8 mouse cellular contexts compared by ENCODE assay signal in genomic region chr7:34652751-34653502, GRCm38 (mm10). TPM values are rescaled to one million over a fixed set of nuclear protein-coding genes. Genes with fewer than 3 reads are reported as not detected.
A peak's percentile ranks its signal among the peaks of the same experiment; 100 is the strongest.
DNase-seq lines count a peak whose midpoint lies in the region; ATAC-seq and TF ChIP-seq lines count a peak whose summit lies in the region.

No protein-coding gene starts in this region.

- peak overlapping the region; percentile 77 for H3K4me2 ChIP-seq in embryonic facial prominence, embryonic 14.5 days (ENCODE audit: low read depth, low read length)
- H3K4me2 ChIP-seq in liver, embryonic 12.5 days, result peak overlapping the region; percentile 68
- H3K4me2 ChIP-seq in neural tube, embryonic 14.5 days (ENCODE audit: low read depth, low read length), result peak overlapping the region; percentile 97

- DNase-seq in left cerebral cortex, adult 2 months (ENCODE audit: extremely low spot score in 1 of 2, low spot score in 2 of 2), result no peak
- no peak for DNase-seq in left cerebral cortex, adult 9 months (ENCODE audit: low spot score in 2 of 2)
- DNase-seq in embryonic facial prominence, embryonic 14.5 days (ENCODE audit: low spot score), result peak; percentile 59
- DNase-seq in heart, postnatal 14 days, result peak; percentile 35 to 40

- peak overlapping the region; percentile 96 for H3K9ac ChIP-seq in embryonic facial prominence, embryonic 14.5 days (ENCODE audit: low read depth, low read length)
- H3K9ac ChIP-seq in liver, embryonic 12.5 days, result no peak overlapping the region
- H3K9ac ChIP-seq in neural tube, embryonic 14.5 days (replicated peaks; ENCODE audit: low read depth, low read length), result peak overlapping the region; percentile 96

- TF ChIP-seq CTCF in left cerebral cortex, adult 2 months (IDR thresholded peaks at IDR 0.05), result no peak

- no peak overlapping the region for H3K27ac ChIP-seq in left cerebral cortex, adult 2 months
- peak overlapping the region; percentile 99 for H3K27ac ChIP-seq in embryonic facial prominence, embryonic 14.5 days (replicated peaks; ENCODE audit: low read depth, low read length)
- H3K27ac ChIP-seq in liver, embryonic 12.5 days, result peak overlapping the region; percentile 25; the same call in 1 of the 2 replicates
- H3K27ac ChIP-seq in neural tube, embryonic 14.5 days (ENCODE audit: low read depth, low read length), result peak overlapping the region; percentile 99

- H3K4me3 ChIP-seq in left cerebral cortex, adult 2 months, result peak overlapping the region; percentile 80
- peak overlapping the region; percentile 81 for H3K4me3 ChIP-seq in embryonic facial prominence, embryonic 14.5 days (ENCODE audit: low read depth, low read length)
- peak overlapping the region; percentile 58 for H3K4me3 ChIP-seq in liver, embryonic 12.5 days
- peak overlapping the region; percentile 86 for H3K4me3 ChIP-seq in neural tube, embryonic 14.5 days (ENCODE audit: low read depth, low read length)

- intact Hi-C loops in left cerebral cortex, adult 2 months (cut with DNase I), result no loop called here
- intact Hi-C loops in heart, postnatal 14 days (cut with DNase I), result loop anchor here (10.0 kb wide), 1 partner anchor 418 kb away; the partner anchor contains the start of gene Gpi1

- ATAC-seq in embryonic facial prominence, embryonic 14.5 days (ENCODE audit: low read depth), result no peak
- ATAC-seq in liver, embryonic 12.5 days, result no peak
- no peak for ATAC-seq in neural tube, embryonic 14.5 days (ENCODE audit: low read depth)
- ATAC-seq in CD4-positive, CD25-positive, alpha-beta regulatory T cell, adult 4 months, result no peak
- ATAC-seq in monocyte, adult 5-6 weeks (replicated peaks; ENCODE audit: insufficient number of reproducible peaks, low FRiP score, low TSS enrichment, poor library complexity, severe bottlenecking), result no peak

- no peaks in the 10 kb centered on the region for H3K27me3 ChIP-seq in embryonic facial prominence, embryonic 14.5 days (replicated peaks; ENCODE audit: control insufficient read depth, insufficient read depth, low read length)
- H3K27me3 ChIP-seq in liver, embryonic 12.5 days (replicated peaks), result peaks cover 68% of the 10 kb centered on the region
- H3K27me3 ChIP-seq in neural tube, embryonic 14.5 days (ENCODE audit: control insufficient read depth, insufficient read depth, low read length), result no peaks in the 10 kb centered on the region

- under 1% methylated on average over 48 of the region's 48 CpGs for WGBS in embryonic facial prominence, embryonic 14.5 days
- 3% methylated on average over 48 of the region's 48 CpGs for WGBS in liver, embryonic 12.5 days (ENCODE audit: insufficient replicate concordance)
- under 1% methylated on average over 48 of the region's 48 CpGs for WGBS in neural tube, embryonic 14.5 days

- no peaks in the 10 kb centered on the region for H3K9me3 ChIP-seq in embryonic facial prominence, embryonic 14.5 days (ENCODE audit: control insufficient read depth, low read length)
- peaks cover 7% of the 10 kb centered on the region for H3K9me3 ChIP-seq in liver, embryonic 12.5 days (replicated peaks)
- no peaks in the 10 kb centered on the region for H3K9me3 ChIP-seq in neural tube, embryonic 14.5 days (ENCODE audit: control insufficient read depth, low read length)

- peaks cover 24% of the 10 kb centered on the region for H3K36me3 ChIP-seq in embryonic facial prominence, embryonic 14.5 days (ENCODE audit: control insufficient read depth, insufficient read depth, low read length)
- H3K36me3 ChIP-seq in liver, embryonic 12.5 days, result peaks cover 13% of the 10 kb centered on the region
- peaks cover 19% of the 10 kb centered on the region for H3K36me3 ChIP-seq in neural tube, embryonic 14.5 days (ENCODE audit: control insufficient read depth, insufficient read depth, low read length)

- peaks cover 8% of the 10 kb centered on the region; the same call in 1 of the 2 replicates for H3K4me1 ChIP-seq in embryonic facial prominence, embryonic 14.5 days (ENCODE audit: control insufficient read depth, insufficient read depth, low read length)
- H3K4me1 ChIP-seq in liver, embryonic 12.5 days, result 0 out of 2 replicates have a peak, but pooled peaks cover 4% of the 10 kb centered on the region
- H3K4me1 ChIP-seq in neural tube, embryonic 14.5 days (ENCODE audit: control insufficient read depth, insufficient read depth, low read length), result peaks cover 32% of the 10 kb centered on the region

RNA-seq across cellular contexts. Expression of gene Kctd15, which starts 3.6 kb away (rescaled TPM):
- 10 to 100 TPM; 12.2 to 12.4 TPM for total RNA-seq in left cerebral cortex, adult 2 months (2021)
- 13.7 and 15.7 TPM in 2 replicates for polyA plus RNA-seq in embryonic facial prominence, embryonic 14.5 days (2014; fragmentation: Nextera tagmentation; extraction: Ambion mirVana)
- total RNA-seq in heart, postnatal 14 days (2021), result 1 to 10 TPM; 3.3 to 4.0 TPM
- 2.2 and 2.7 TPM in 2 replicates for polyA plus RNA-seq in liver, embryonic 12.5 days (2016; fragmentation: Nextera tagmentation; extraction: Ambion mirVana)
- polyA plus RNA-seq in neural tube, embryonic 14.5 days (2014; fragmentation: Nextera tagmentation; extraction: Ambion mirVana), result 11.8 and 22.9 TPM in 2 replicates
- not detected for polyA plus RNA-seq in CD4-positive, CD25-positive, alpha-beta regulatory T cell, adult 4 months (2017; shearing (Covaris generic))
- 0.48 to 1.8 TPM (median 1.1 TPM) in 3 replicates for total RNA-seq in monocyte, adult 5-6 weeks (2017)

Comparison
In these comparisons a context has a peak if more than half of its experiments do, and no peak if none do; other contexts are left out.
1. DNase-seq: peak in embryonic facial prominence, embryonic 14.5 days (single experiment) and heart, postnatal 14 days (2 of 2); none in left cerebral cortex, adult 2 months (0 of 2) and left cerebral cortex, adult 9 months (0 of 2).
2. Peak in every context shown above with its lines, with median percentiles within 50 percentile points of each other: H3K4me3 ChIP-seq and H3K4me2 ChIP-seq.